Mouse (Mus musculus) frontal cortex, postnatal 14 days (tissue): ENCODE measurements around the gene Spata18.

Source experiments
- DNase-seq, 2 experiments: peaks; one replicate each; pipeline ENCODE4 v3.0.0; 2022; ENCODE audit warnings: low spot score in 2 of 2

Gene Spata18

GRCm38 (mm10) chr5:73666695-73667094 is 15.5 kb downstream of the Spata18 start:
- DNase-seq, result no peak

- DNase-seq, result no peak
Measured at GRCm38 (mm10) chr5:73667877-73668276, 16.7 kb downstream of the Spata18 start.

GRCm38 (mm10) chr5:73669386-73669785 is 18.2 kb downstream of the Spata18 start:
- no peak for DNase-seq

- DNase-seq, result no peak
Measured at GRCm38 (mm10) chr5:73675604-73676003, 24.4 kb downstream of the Spata18 start.

- DNase-seq, result no peak
Measured at GRCm38 (mm10) chr5:73676626-73677025, 25.4 kb downstream of the Spata18 start.

GRCm38 (mm10) chr5:73683221-73683620 is 32.0 kb downstream of the Spata18 start:
- no peak for DNase-seq

- DNase-seq, result no peak
Measured at GRCm38 (mm10) chr5:73683706-73684409, 32.7 kb downstream of the Spata18 start.

- no peak for DNase-seq
Measured at GRCm38 (mm10) chr5:73686149-73686548, 35.0 kb downstream of the Spata18 start.

- DNase-seq, result no peak
Measured at GRCm38 (mm10) chr5:73688576-73688975, 37.4 kb downstream of the Spata18 start.

GRCm38 (mm10) chr5:73690146-73690545 is 39.0 kb downstream of the Spata18 start:
- no peak for DNase-seq

- DNase-seq, result no peak
Measured at GRCm38 (mm10) chr5:73691723-73692520, 40.7 kb downstream of the Spata18 start.

- DNase-seq, result no peak
Measured at GRCm38 (mm10) chr5:73693778-73694177, 42.6 kb downstream of the Spata18 start.

GRCm38 (mm10) chr5:73694254-73695015 is 43.3 kb downstream of the Spata18 start:
- DNase-seq, result no peak

- DNase-seq, result no peak
Measured at GRCm38 (mm10) chr5:73697700-73698099, 46.5 kb downstream of the Spata18 start.

- DNase-seq, result no peak
Measured at GRCm38 (mm10) chr5:73701063-73701890, 50.1 kb downstream of the Spata18 start.

GRCm38 (mm10) chr5:73701946-73702710 is 50.9 kb downstream of the Spata18 start:
- DNase-seq, result no peak

GRCm38 (mm10) chr5:73703096-73703495 is 51.9 kb downstream of the Spata18 start:
- no peak for DNase-seq

GRCm38 (mm10) chr5:73704263-73704662 is 53.1 kb downstream of the Spata18 start:
- DNase-seq, result no peak

GRCm38 (mm10) chr5:73704757-73705156 is 53.6 kb downstream of the Spata18 start:
- DNase-seq, result no peak

GRCm38 (mm10) chr5:73705290-73705689 is 54.1 kb downstream of the Spata18 start:
- no peak for DNase-seq

- DNase-seq, result no peak
Measured at GRCm38 (mm10) chr5:73712852-73713251, 61.7 kb downstream of the Spata18 start.
